Mouse (Mus musculus): ENCODE results near the gene Taf4.

The Taf4 gene

DNA sequence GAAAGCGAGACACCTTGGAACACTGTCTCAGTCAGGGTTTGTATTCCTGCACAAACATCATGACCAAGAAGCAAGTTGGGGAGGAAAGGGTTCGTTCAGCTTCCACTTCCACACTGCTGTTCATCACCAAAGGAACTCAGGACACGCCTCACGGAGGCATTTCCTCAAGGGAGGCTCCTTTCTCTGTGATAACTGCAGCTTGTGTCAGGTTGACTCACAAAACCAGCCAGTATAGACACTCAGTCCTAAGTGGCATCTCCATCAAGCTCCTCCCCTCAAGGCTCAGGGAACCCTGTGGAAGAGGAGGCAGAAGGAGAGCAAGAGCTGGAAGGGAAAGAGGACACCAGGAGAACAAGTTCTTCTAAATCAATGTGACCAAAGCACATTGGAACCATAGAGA, 22.0 kb upstream of the Taf4 start:
- no peak for TF ChIP-seq GATA4 (IDR thresholded peaks at IDR 0.05; ENCODE audit: insufficient replicate concordance, low read length)

DNA sequence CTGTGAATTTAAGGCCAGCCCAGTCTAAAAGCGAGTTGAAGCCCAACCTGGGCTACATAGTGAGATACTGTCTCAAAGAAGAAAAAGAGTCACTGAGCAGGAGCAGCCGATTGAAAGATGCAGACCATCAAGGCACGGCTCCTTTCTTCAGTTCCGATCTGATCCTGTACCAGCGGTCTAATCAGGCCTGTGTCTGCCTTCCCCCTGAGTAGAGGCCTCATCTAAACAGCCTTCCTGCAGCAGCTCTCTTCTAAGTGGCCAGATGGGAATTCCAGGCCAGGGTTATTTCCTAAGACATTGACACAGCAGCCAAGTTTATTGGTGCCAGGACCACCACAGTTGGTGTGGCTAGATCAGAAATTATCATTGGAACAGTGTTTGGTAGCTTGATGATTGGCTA, 16.6 kb upstream of the Taf4 start:
- no peak for TF ChIP-seq GATA4 (IDR thresholded peaks at IDR 0.05; ENCODE audit: insufficient replicate concordance, low read length)

DNA sequence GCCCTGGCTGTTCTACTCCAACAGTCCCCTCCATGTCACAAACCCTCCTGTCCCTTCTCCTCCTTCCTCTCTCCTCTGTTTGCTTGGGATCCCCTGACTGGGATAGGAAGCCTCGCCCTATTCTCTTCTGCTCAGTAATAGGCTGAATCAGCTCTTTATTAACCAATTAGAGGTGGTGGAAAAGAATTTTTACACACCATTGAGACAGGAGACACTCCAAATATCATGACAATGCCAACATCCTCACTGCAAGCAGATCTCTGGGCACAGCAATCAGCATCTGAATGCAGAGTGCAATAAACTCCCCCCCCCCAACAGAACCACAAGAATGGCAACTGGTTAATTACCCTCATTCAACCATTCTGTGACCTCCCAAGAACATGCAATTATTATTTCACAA, 12.7 kb upstream of the Taf4 start:
- no peak for TF ChIP-seq GATA4 (IDR thresholded peaks at IDR 0.05; ENCODE audit: insufficient replicate concordance, low read length)

DNA sequence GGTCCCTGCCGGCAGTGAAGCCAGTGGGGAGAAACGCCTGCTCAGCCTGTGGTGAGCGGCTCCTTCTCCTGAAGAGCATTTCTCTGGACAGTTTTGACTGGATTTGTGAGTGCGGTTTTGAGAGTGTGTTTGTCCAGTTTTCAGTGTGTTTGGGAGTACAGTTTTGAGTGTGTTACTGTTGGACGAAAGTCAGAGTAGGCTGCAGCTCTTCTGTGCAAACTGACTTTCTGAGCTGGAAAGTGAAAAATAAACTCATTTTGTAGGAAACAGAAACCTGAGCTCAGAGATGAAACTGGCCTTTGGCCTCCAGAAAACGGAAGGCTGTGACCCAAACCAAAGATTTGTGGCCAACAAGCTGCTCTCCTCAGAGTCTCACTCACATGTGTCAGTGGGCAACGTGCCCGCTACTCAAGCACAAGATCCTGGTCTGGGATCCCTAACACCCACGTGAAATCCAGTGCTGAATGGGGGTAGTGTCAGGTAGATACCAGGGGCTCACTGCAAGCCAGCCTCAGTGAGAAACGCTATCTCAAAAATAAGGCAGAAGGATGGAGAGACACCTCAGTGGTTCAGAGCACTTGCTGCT, 10.1 kb upstream of the Taf4 start:
- TF ChIP-seq GATA4 (IDR thresholded peaks at IDR 0.05; ENCODE audit: insufficient replicate concordance, low read length) = no peak

DNA sequence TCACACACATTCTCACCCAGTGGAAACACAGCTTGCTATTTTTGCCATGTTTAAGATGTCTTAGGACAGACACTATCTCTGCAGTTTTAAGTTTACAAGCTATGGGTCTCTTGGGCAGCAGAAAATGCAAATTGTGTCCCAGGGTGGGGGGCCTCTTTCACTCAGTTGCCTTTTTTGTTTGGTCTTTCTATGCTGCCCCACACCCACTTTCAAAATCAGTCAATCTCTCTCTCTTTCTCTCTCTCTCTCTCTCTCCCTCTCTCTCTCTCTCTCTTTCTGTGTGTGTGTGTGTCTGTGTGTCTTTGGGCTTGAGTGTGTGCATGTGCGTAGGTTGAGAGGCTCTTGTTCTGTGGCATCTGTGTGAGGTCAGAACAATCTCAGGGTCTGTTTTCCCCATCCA, 9.2 kb upstream of the Taf4 start:
- TF ChIP-seq GATA4 (IDR thresholded peaks at IDR 0.05; ENCODE audit: insufficient replicate concordance, low read length) = no peak

DNA sequence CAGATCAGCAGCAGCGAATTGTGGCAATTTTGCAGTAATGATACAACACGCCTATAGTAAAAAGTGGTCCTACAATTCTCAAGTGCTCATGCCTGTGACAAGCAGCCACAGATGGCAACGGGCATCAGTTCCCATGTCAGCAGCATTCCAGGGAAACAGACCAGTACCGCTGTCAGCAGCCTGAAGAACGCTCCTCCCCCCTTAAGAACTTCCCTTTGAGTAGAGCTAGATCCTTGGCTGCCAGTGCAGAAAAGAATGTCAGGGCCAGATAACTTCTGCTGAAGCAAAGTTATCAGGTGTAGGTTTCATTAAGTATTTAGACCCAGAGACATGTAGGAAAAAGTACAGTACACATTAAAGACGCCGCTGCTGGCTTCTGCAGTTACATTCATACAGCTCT, 8.4 kb upstream of the Taf4 start:
- no peak for TF ChIP-seq GATA4 (IDR thresholded peaks at IDR 0.05; ENCODE audit: insufficient replicate concordance, low read length)

DNA sequence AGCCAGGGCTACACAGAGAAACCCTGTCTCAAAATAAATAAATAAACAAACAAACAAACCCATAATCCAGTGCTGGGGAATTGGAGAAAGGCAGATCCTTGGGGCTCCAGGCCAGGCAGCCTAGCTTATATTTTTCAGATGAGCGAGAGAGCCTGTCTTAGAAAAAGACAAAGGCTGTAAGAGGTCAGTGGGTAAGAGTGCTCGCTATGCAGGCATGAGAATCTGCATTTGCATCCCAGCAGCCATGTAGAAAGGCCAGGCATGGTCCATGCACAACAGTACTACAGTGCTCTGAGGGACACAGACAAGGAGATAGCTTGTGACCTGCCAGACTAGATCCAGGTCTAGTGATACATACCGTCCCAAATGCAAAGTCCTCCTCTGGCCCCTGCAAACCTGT, 6.3 kb upstream of the Taf4 start:
- TF ChIP-seq GATA4 (IDR thresholded peaks at IDR 0.05; ENCODE audit: insufficient replicate concordance, low read length) = no peak

DNA sequence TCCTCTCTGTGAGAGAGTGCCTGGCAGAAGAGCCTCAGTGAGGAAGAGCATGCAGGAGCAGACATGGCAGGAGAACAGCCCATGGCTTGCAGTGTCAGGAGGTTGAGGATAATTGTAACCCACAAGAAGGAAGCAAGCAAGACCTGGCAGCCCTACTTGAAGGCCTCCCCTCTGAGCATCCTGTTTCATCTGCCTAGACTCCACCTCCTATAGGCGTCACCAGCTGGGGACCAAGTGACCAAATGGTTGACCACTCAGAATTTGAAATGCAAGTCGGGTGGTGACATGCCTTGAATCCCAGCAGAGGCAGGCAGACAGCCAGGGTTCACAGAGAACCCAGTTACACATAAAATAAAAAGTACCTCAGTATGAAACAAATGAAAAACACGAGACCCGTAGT, 4.2 kb upstream of the Taf4 start:
- no peak for TF ChIP-seq GATA4 (IDR thresholded peaks at IDR 0.05; ENCODE audit: insufficient replicate concordance, low read length)

DNA sequence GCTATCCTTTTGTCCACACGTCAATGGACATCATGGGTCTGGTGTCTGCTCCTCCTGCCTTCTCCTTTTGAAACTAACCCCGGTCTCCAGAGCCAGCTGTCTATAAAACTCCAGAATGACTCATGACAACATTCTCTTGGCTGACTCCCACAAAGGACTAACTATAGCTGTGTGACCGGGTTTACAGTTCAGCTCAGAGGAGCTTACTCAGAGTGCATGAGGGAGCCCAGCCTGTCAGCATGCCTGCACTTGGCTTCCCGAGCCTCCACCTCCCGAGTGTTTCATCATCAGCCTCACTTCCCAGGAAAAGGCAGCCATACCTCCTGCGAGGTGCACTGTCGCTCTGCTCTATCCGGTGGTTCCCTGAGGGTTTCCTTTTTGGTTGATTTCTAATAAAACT, 3.4 kb upstream of the Taf4 start:
- TF ChIP-seq GATA4 (IDR thresholded peaks at IDR 0.05; ENCODE audit: insufficient replicate concordance, low read length) = no peak

DNA sequence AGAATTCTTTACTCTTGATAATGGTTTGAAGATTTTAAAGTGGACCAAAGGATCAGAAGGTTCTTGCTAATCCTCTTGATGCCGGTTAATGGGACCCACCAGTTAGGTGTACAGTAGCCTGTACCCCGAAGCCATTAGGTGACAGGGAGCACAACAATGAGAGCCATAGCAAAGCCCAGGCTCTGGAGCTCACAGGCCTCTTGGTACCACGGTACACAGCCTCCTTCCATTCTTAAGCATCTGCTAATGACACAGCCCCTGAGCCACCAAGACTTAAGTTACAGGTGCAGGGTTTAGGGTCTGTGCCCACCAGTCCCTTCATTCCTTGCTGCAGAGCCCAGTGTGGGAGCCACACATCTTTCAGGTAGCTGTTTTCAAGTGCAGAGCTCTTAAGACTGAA, 1.8 kb upstream of the Taf4 start:
- TF ChIP-seq GATA4 (IDR thresholded peaks at IDR 0.05; ENCODE audit: insufficient replicate concordance, low read length) = no peak

DNA sequence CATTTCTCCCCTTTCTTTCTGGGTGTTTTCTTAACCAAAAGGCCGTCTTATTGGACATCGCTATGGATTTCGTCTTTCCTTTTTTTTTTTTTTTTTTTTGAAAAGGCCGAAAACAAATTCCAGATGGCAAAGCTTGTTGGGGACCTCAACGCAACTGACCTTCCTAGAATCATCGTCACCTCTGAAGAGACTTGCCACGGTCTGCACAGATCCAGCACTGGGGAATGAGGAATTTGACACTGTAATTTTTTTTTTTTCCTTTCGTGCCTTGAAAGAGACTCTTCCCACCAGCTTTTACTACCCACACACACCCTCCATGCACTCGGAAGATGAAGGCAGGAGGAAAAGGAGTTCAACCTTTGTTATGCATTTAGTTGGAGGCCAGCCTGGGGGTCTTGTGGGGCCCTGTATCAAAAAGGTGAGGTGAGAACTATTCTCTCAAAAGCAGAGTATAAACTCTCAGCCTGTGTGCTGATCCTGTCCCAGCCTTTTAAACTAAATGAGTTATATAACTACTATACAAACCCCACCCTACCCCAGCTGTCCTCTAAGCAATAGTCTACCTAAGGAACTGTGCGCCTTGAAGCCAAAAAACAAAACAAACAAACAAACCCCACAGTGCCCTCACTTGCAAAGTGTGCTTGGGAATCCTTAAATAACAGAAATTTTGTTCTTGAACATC, 1.0 kb upstream of the Taf4 start:
- no peak for TF ChIP-seq GATA4 (IDR thresholded peaks at IDR 0.05; ENCODE audit: insufficient replicate concordance, low read length)

DNA sequence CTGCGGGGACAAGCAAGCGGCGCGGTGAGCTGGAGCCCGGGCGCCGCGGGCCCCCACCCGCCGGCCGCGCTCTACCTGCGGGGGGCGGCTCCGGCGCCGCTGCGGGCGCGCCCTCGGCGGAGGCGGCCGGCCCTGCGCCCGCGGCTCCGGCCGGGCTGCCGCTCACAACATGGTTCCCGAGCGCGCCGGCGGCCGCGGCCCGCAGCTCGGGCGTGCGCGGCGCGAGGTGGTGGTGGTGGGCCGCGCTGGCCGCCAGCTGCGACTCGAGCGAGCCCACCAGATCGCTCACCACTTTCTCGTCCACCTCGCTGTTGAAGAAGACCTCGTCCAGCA, 185 bp downstream of the Taf4 start:
- no peak for TF ChIP-seq GATA4 (IDR thresholded peaks at IDR 0.05; ENCODE audit: insufficient replicate concordance, low read length)

DNA sequence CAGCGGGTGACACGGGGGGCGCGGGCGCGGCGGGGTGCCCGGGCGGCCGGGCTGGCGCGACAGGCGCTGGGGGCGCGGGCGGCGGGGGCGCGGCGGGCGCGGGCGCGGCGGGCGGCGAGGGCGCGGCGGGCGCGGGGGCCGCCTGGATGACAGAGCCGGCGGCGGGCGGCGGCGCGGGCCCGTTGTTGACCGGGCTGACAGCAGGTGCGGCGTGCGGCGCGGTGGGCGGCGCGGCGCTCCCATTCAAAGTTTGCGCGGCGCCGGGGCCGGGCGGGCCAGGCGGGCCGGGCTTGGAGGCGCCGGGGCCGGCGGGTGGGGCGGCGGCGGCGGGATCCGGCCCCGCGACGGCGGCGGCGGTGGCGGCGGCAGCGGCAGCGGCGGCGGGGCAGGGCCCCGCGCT, 595 bp downstream of the Taf4 start:
- no peak for TF ChIP-seq GATA4 (IDR thresholded peaks at IDR 0.05; ENCODE audit: insufficient replicate concordance, low read length)

DNA sequence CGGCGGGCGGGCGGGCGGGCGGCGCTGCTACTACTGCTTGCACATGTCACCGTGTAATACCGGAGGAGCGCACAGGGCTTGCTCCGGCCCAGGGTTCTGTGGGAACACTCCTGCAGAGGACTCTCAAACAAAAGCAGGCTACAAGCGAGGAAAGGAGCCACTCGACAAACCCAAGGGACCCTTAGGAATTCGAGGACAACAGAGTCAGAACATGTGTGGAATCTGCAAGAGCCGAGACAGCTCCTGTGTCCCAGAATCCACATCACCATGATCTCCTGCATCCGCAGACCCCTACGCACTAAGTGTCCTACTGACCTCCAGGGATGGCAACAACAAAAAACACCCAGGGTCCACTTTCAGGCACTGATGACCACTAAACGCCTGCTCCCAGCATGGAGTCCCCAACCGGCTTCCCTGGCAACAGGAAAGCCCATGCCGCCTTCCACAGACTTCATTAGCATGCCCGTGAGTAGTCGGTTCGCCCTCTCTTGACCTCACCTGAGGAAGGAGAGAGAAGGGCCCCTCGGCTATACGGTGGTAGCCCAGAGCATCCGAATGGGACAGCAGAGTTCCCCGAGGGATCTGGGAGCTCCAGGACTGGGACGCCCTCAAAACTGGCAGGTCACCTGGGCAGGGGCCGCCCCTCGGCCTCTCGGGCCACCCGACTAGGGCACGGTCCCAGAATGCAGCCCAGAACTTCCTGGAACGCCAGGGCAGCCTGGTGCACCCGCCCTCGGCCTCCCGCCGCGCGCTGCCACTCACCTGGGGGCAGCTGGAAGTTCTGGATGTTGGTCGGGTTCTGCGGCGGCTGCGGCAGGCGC, 1.6 kb downstream of the Taf4 start:
- no peak for TF ChIP-seq GATA4 (IDR thresholded peaks at IDR 0.05; ENCODE audit: insufficient replicate concordance, low read length)

DNA sequence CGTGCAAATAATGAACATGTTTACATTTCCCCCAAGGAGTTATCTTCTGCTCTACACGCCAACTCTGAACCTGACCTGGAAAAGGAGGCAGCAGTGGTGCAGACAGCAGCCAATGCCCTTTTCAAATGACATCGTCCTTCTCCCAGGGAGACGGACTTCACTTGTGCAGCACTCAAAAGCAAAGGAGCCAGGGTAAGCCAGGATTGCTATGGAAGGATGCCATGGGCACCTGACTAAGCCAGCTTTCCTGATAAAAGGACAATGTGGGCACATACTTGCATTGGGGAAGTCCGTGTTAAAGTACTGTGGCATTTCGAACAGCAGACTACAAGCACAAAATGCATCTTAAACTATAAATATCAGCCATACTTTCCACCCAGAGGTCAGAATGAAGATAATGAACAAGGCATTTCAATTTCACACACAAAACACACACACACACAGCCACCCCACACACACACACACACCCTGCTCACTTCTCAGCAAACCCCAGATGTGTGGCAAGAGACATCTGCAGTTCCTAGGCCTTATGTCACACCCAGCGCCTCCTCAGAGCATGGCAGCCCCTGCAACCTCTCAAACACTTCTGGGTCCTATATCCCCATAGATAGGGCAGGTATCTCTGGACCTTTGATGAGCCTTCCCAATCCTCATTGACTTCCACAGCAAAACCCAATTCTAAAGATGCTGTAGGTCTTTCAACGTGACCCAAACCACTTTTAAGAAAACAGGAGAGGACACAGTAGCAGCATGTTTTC, 2.4 kb downstream of the Taf4 start:
- no peak for TF ChIP-seq GATA4 (IDR thresholded peaks at IDR 0.05; ENCODE audit: insufficient replicate concordance, low read length)

DNA sequence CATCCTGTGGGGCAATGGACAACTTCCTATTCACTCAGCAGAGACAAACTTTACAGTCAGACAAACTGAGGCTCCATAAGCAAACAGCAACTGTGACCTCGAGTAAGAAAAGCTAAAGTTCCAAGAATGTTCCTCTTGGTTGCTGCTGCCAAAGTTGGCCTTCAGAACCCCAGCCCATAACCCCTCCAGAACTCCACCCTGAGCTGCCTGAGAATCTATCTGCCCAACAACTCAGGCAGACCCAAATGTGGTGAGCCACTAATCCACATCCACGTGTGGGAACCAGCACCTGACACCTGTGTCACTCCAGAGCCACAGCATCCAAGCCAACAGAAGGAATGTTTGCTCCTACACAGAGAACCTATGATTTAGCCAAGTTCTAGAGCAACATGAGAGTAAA, 4.0 kb downstream of the Taf4 start:
- TF ChIP-seq GATA4 (IDR thresholded peaks at IDR 0.05; ENCODE audit: insufficient replicate concordance, low read length) = no peak

All from liver, adult (tissue).